Mouse (Mus musculus): Measurements from ENCODE around the gene Vmn1r100.
"Not testable (repeated sequence)": the region's sequence is repeated elsewhere in the genome, so short reads cannot be mapped to it uniquely, and the experiment has no call there.

The Vmn1r100 gene

DNA sequence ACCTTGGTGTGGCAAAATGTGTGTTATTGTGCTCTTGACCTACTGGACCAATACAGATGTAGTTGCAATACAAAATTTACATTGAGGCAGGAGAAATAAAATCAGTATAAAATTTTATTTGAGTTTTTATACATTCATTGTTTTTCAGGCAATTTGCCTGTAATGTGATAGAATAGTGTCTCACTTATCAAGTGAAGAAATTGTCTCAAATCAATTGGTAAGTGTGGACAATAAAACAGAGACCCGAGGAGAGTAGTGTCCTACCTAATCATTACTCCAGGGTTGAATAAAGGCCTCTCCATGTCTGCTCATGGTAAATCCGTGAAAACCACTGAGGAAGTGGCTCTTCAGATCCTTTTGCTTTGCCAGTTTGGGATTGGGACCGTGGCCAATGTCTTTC is at the start of gene Vmn1r100:
Vmn1r100 (plus strand) TSS at position 301 of the 400 bp plus-strand sequence.
- DNase-seq, result not testable (repeated sequence)

DNA sequence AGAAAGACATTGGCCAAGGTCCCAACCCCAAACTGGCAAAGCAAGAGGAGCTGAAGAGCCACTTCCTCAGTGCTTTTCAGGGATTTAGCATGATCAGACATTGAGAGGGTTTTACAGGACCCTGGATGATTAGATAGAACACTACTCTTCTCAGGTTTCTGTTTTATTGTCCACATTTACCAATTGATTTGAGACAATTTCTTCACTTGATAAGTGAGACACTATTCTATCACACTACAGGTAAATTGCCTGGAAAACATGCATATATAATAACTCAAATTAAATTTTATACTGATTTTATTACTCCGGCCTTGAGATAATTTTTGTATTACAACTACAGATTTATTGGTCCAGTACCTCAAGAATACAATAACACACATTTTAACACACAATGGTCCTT is 42.4 kb upstream of the Vmn1r100 start, which contains the start of gene Gm5728:
Gm5728 (minus strand) TSS at position 101 of the 400 bp plus-strand sequence.
- not testable (repeated sequence) for DNase-seq

DNA sequence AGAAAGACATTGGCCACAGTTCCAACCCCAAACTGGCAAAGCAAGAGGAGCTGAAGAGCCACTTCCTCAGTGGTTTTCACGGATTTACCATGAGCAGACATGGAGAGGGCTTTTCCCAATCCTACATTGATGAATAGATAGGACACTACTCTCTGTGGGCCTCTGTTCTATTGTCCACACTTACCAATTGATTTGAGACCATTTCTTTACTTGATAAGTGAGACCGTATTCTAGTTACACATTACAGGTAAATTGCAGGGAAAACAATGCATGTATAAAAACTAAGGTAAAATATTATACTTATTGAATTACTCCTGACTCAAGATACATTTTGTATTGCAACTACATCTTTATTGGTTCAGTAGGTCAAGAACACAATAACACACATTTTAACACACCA is 24.8 kb downstream of the Vmn1r100 start, which contains the start of gene Vmn1r101:
Vmn1r101 (minus strand) TSS at position 101 of the 400 bp plus-strand sequence.
- DNase-seq, result not testable (repeated sequence)

All from thymus, postnatal 36 days (tissue).